Mouse (Mus musculus) adrenal gland, adult (tissue): Measurements from ENCODE around the gene Procr.
"Not testable (repeated sequence)": the region's sequence is repeated elsewhere in the genome, so short reads cannot be mapped to it uniquely, and the experiment has no call there.

Experiments
- DNase-seq, 2 experiments: peaks; one replicate each; pipeline ENCODE4 v3.0.0; 2022 to 2023; ENCODE audit warnings: low spot score in 1 of 2; ENCODE audit not compliant: inconsistent age in 2 of 2

Gene Procr

GRCm38 (mm10) chr2:155751014-155751786 lies at the start of gene Procr:
Procr (plus strand) TSS chr2:155751117.
- peak; percentile 76 to 88 for DNase-seq

- no peak for DNase-seq
Measured at GRCm38 (mm10) chr2:155701399-155701919, 49.5 kb upstream of the Procr start.

- peak in 1 of 2 experiments; percentile 76 for DNase-seq
Measured at GRCm38 (mm10) chr2:155703630-155704029, 47.3 kb upstream of the Procr start.

- DNase-seq: peak; percentile 75 to 94
Measured at GRCm38 (mm10) chr2:155707251-155707650, 43.7 kb upstream of the Procr start.

GRCm38 (mm10) chr2:155710557-155710956 lies 40.4 kb upstream of the Procr start:
- DNase-seq: no peak

- no peak for DNase-seq
Measured at GRCm38 (mm10) chr2:155717082-155717990, 33.6 kb upstream of the Procr start.

- no peak for DNase-seq
Measured at GRCm38 (mm10) chr2:155720585-155720984, 30.3 kb upstream of the Procr start.

- DNase-seq: peak; percentile 61 to 69
Measured at GRCm38 (mm10) chr2:155724036-155724435, 26.9 kb upstream of the Procr start.

- DNase-seq: no peak
Measured at GRCm38 (mm10) chr2:155724526-155724925, 26.4 kb upstream of the Procr start.

GRCm38 (mm10) chr2:155726302-155726701 lies 24.6 kb upstream of the Procr start:
- DNase-seq: no peak

- DNase-seq: no peak
Measured at GRCm38 (mm10) chr2:155727764-155728395, 23.0 kb upstream of the Procr start.

GRCm38 (mm10) chr2:155728742-155729141 lies 22.2 kb upstream of the Procr start:
- DNase-seq: no peak

GRCm38 (mm10) chr2:155729158-155729645 lies 21.7 kb upstream of the Procr start, which contains the start of gene Edem2:
Edem2 (minus strand) TSS chr2:155729475.
- DNase-seq: peak; percentile 93 to 96

- DNase-seq: peak in 1 of 2 experiments; percentile 43
Measured at GRCm38 (mm10) chr2:155735080-155735479, 15.8 kb upstream of the Procr start.

- DNase-seq: not testable (repeated sequence)
Measured at GRCm38 (mm10) chr2:155735766-155736165, 15.2 kb upstream of the Procr start, which contains the start of gene Gm17581. Gm17581 (minus strand) TSS chr2:155735866.

- peak in 1 of 2 experiments; percentile 73 for DNase-seq
Measured at GRCm38 (mm10) chr2:155736936-155737335, 14.0 kb upstream of the Procr start.

GRCm38 (mm10) chr2:155737803-155738202 lies 13.1 kb upstream of the Procr start:
- peak; percentile 44 to 75 for DNase-seq

GRCm38 (mm10) chr2:155742211-155742610 lies 8.7 kb upstream of the Procr start:
- peak in 1 of 2 experiments; percentile 53 for DNase-seq

- peak; percentile 75 to 92 for DNase-seq
Measured at GRCm38 (mm10) chr2:155742931-155743337, 8.0 kb upstream of the Procr start.

GRCm38 (mm10) chr2:155743351-155743750 lies 7.6 kb upstream of the Procr start:
- DNase-seq: no peak

GRCm38 (mm10) chr2:155745487-155745886 lies 5.4 kb upstream of the Procr start:
- no peak for DNase-seq
